Mouse (Mus musculus): ENCODE results near the gene Akr1b8. TPM values are rescaled to one million over a fixed set of nuclear protein-coding genes. Genes with fewer than 3 reads are reported as not detected.

Gene Akr1b8
- 12.3 and 15.1 TPM in 2 replicates for polyA plus RNA-seq (2015; fragmentation: Nextera tagmentation; extraction: Ambion mirVana)

DNA sequence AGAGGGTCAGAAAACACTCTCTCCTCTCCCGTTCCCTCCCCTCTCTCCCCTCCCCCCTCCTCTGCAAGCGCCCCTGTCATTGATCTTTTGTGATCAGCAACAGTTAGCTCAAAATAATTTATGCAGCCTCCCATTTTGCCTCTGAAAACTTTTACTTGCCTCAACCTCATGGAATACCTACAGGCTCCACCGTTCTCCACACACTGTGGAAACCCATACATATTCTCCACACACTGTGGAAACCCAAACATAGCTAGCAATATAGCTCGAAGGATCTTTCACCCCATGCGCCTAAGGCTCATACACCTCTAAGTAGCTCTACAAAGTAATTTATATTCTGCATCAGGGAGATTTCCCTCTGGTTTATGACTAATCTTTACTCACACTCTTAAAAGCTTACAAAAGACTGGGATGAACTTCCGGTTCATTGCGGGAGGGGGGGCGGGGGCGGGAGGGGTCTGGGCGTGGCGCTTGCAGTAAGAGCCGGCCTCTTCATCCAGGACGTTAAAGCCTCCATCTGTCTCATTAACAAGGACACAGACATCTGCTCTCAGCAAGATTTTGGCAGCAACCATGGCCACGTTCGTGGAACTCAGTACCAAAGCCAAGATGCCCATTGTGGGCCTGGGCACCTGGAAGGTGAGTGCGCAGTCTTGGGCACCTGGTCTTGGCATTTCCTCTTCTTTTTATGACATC lies at the start of gene Akr1b8:
Gene Akr1b8, plus strand, starts transcription at position 462 of the 696 bp plus-strand sequence.

DNA sequence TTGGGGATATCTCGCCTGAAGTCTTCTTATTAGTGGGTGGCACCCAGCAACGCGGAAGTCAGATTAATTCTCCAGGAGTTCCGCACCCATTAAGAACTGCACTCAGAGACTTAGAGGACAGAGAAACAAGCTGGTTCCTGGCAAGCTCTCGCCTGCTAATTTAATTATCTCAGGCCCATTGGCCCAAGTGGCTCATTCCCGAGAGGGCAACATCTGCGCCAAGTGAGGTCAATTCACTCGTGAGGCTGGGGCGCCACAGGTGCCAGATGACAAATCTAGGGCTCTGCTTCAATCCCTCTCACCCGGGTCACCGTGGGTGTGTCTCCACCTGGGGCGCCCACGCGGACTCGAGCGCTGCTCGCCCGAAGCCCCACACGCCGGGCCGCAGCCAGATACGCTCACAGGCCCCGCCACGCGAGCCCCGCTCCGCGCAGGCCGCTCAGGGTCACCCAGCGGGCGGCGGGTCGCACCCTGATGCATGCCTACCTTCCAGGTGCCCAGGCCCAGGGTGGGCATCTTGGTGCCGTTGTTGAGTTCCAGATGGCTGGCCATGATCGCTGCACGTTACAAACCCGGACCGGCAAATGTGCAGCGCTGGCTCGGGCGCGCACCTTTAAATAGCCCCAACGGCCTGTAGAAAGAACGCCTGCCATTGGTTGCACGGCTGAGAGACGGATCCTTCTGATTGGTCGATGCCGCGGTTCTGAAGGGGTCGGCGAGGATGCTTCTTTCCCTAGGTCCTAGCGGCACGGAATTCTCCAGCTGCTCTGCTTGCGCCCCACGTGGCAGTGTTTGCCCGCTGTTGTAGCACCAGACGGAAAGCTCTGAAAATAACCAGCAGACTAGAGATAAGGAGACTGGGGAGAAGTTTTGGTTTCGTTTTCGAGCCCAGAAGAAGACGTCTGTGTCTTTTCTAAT lies 36.8 kb upstream of the Akr1b8 start, which contains the start of gene Akr1b3:
Gene Akr1b3, minus strand, starts transcription at position 625 of the 918 bp plus-strand sequence.

DNA sequence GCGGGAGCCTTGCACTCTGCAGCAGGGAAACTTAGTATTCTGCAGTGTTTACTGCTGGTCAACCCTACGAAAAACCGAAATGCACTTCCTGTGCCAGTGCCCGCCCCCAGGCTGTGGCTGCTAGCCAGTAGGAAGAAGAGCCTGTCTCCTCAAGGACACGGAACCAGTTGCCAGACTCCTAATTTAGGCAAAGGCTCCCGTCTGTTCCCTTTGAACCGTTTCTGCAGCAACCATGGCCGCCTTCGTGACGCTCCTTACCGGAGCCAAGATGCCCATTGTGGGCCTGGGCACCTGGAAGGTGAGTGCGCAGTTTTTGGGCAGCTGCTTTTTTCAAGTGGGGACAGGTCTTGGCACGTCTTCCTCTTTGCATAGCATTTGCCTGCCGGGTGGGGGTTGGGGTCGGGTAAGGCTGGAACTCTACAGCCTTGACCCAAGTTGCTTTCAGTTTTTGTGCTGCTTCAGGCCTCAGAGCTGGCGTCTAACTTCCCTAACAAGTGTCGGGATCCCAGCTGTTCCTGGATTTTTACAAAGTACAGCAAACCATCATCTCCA lies 30.3 kb downstream of the Akr1b8 start, which contains the start of gene Akr1b10:
Gene Akr1b10, plus strand, starts transcription at position 109 of the 552 bp plus-strand sequence.

DNA sequence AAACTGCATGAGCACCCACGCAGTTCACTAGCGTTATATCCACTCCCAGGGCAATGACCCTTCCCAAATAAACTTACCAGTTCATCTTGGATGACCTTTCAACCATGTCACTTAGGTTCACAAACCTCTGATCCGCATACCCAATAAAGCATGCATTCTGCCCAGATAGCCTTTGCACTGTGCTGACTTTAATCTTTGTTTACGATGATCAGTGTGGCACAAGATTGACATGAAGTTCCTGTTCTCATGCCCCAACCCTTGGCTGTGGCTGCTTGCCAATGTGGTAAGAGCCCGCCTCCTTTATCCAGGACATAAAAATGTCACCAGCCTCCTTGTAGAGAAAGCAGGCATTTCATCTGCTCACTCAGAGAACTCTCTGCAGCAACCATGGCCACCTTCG lies 58.1 kb downstream of the Akr1b8 start, which contains the start of gene Akr1b7:
Gene Akr1b7, plus strand, starts transcription at position 312 of the 400 bp plus-strand sequence.

Other genes starting within 250 kb of the Akr1b8 start
- 42.0 and 44.6 TPM in 2 replicates for gene Slc35b4, start 177.0 kb upstream of the Akr1b8 start, polyA plus RNA-seq (2015; fragmentation: Nextera tagmentation; extraction: Ambion mirVana)
- gene Akr1b3, start 36.6 kb upstream of the Akr1b8 start, polyA plus RNA-seq (2015; fragmentation: Nextera tagmentation; extraction: Ambion mirVana) = 219 and 239 TPM in 2 replicates
- 31.2 and 35.6 TPM in 2 replicates for gene Akr1b10, start 30.1 kb downstream of the Akr1b8 start, polyA plus RNA-seq (2015; fragmentation: Nextera tagmentation; extraction: Ambion mirVana)
- 0.71 and 0.73 TPM in 2 replicates for gene Akr1b7, start 58.2 kb downstream of the Akr1b8 start, polyA plus RNA-seq (2015; fragmentation: Nextera tagmentation; extraction: Ambion mirVana)
- gene Bpgm, start 122.1 kb downstream of the Akr1b8 start, polyA plus RNA-seq (2015; fragmentation: Nextera tagmentation; extraction: Ambion mirVana) = 39.5 and 65.8 TPM in 2 replicates
- gene Cald1, start 244.4 kb downstream of the Akr1b8 start, polyA plus RNA-seq (2015; fragmentation: Nextera tagmentation; extraction: Ambion mirVana) = 2,203 and 2,472 TPM in 2 replicates